Mouse (Mus musculus) gonadal fat pad, adult 2 months (tissue): ENCODE results near the gene Ppm1n. TPM values are rescaled to one million over a fixed set of nuclear protein-coding genes. Genes with fewer than 3 reads are reported as not detected.

Experiments used
- DNase-seq: peaks from one replicate; pipeline ENCODE4 v3.0.0-alpha.2; 2012; ENCODE audit warnings: low read depth
- polyA plus RNA-seq: library from polyadenylated mRNA; depleted of rRNA; stranded (reverse); fragments of >200 nt; gene quantifications from 2 replicates; pipeline ENCODE4 v1.2.3, GENCODE M21; 2012

Gene Ppm1n
- polyA plus RNA-seq, 1 experiment, result not detected

- no peak for DNase-seq
These were observed 27.8 kb downstream of the Ppm1n start for GRCm38 (mm10) chr7:19252078-19252477.

- no peak for DNase-seq
These were observed 32.4 kb downstream of the Ppm1n start for GRCm38 (mm10) chr7:19247511-19247910.

- DNase-seq, result no peak
These were observed 33.0 kb downstream of the Ppm1n start for GRCm38 (mm10) chr7:19246855-19247254.

GRCm38 (mm10) chr7:19245083-19245482 is 34.8 kb downstream of the Ppm1n start:
- DNase-seq, result no peak

GRCm38 (mm10) chr7:19243858-19244257 is 36.0 kb downstream of the Ppm1n start:
- no peak for DNase-seq

GRCm38 (mm10) chr7:19242005-19242404 is 37.9 kb downstream of the Ppm1n start:
- DNase-seq, result no peak

GRCm38 (mm10) chr7:19240905-19241463 is 38.9 kb downstream of the Ppm1n start:
- no peak for DNase-seq

GRCm38 (mm10) chr7:19239986-19240385 is 39.9 kb downstream of the Ppm1n start:
- no peak for DNase-seq

GRCm38 (mm10) chr7:19239423-19239822 is 40.4 kb downstream of the Ppm1n start:
- DNase-seq, result no peak

- DNase-seq, result no peak
These were observed 41.5 kb downstream of the Ppm1n start for GRCm38 (mm10) chr7:19238344-19238743.

- no peak for DNase-seq
These were observed 43.5 kb downstream of the Ppm1n start for GRCm38 (mm10) chr7:19236411-19236810.

GRCm38 (mm10) chr7:19235092-19235671 is 44.7 kb downstream of the Ppm1n start:
- no peak for DNase-seq

- DNase-seq, result no peak
These were observed 45.2 kb downstream of the Ppm1n start for GRCm38 (mm10) chr7:19234652-19235051.

- no peak for DNase-seq
These were observed 48.0 kb downstream of the Ppm1n start for GRCm38 (mm10) chr7:19231849-19232248.

- DNase-seq, result no peak
These were observed 49.0 kb downstream of the Ppm1n start for GRCm38 (mm10) chr7:19230899-19231298.

GRCm38 (mm10) chr7:19230041-19230580 is 49.8 kb downstream of the Ppm1n start:
- no peak for DNase-seq

GRCm38 (mm10) chr7:19229404-19229803 is 50.5 kb downstream of the Ppm1n start:
- DNase-seq, result no peak

GRCm38 (mm10) chr7:19228793-19229148 is 51.1 kb downstream of the Ppm1n start:
- DNase-seq, result no peak

- DNase-seq, result peak; percentile 93
These were observed 51.7 kb downstream of the Ppm1n start, which contains the start of gene Opa3 for GRCm38 (mm10) chr7:19227883-19228792. Gene Opa3, plus strand, starts transcription at chr7:19228334.

GRCm38 (mm10) chr7:19226817-19227797 is 52.8 kb downstream of the Ppm1n start:
- no peak for DNase-seq
